Mouse (Mus musculus) stomach, embryonic 14.5 days (tissue): ENCODE results near the gene Kcnmb1. TPM values are rescaled to one million over a fixed set of nuclear protein-coding genes. Genes with fewer than 3 reads are reported as not detected.
A peak's percentile ranks its signal among the peaks of the same experiment; 100 is the strongest.

Source experiments
- ATAC-seq: fragments of 200-750 bp; cut with Nextera tagmentation; 2 replicates; pipeline ENCODE4 v1.8.0; 2017; ENCODE audit warnings: low read depth, moderate TSS enrichment; ENCODE audit not compliant: insufficient number of reproducible peaks, insufficient read depth, low FRiP score
- H3K27ac ChIP-seq: fragments of 300-500 bp; sonication (generic); 2 replicates; pipeline ENCODE4 v1.5.1; 2014; ENCODE audit warnings: mild to moderate bottlenecking, low read length, moderate library complexity, mixed read lengths
- H3K27me3 ChIP-seq: fragments of 300-500 bp; sonication (generic); 2 replicates; pipeline ENCODE4 v1.6.1; 2014; ENCODE audit warnings: low read length, control low read depth, mixed read lengths; ENCODE audit not compliant: control insufficient read depth, insufficient read depth
- H3K36me3 ChIP-seq: fragments of 300-500 bp; sonication (generic); 2 replicates; pipeline ENCODE4 v1.6.1; 2014; ENCODE audit warnings: mild to moderate bottlenecking, control low read depth, low read length, moderate library complexity, mixed read lengths; ENCODE audit not compliant: control insufficient read depth, insufficient read depth
- H3K4me1 ChIP-seq: fragments of 300-500 bp; sonication (generic); 2 replicates; pipeline ENCODE4 v1.6.1; 2014; ENCODE audit warnings: low read length, control low read depth, mixed read lengths; ENCODE audit not compliant: control insufficient read depth, insufficient read depth
- H3K4me2 ChIP-seq: fragments of 300-500 bp; sonication (generic); replicated peaks from 2 replicates; pipeline ENCODE4 v1.6.1; 2014; ENCODE audit warnings: low read depth, low read length, control low read depth
- H3K4me3 ChIP-seq: fragments of 300-500 bp; sonication (generic); 2 replicates; pipeline ENCODE4 v1.5.1; 2014; ENCODE audit warnings: low read depth, low read length, control low read depth
- H3K9ac ChIP-seq: fragments of 300-500 bp; sonication (generic); replicated peaks from 2 replicates; pipeline ENCODE4 v1.6.1; 2014; ENCODE audit warnings: low read depth, mild to moderate bottlenecking, control low read depth, low read length, moderate library complexity, mixed read lengths
- H3K9me3 ChIP-seq: fragments of 300-500 bp; sonication (generic); 2 replicates; pipeline ENCODE4 v1.6.1; 2016; ENCODE audit warnings: low read depth, low read length, control low read depth; ENCODE audit not compliant: control insufficient read depth
- WGBS: fragments of 180-500 bp; shearing (Covaris S2); extraction: QIAGEN DNeasy Blood & Tissue Kit; methylation state at CpG from one replicate; pipeline ENCODE4 v1.1.7; 2014; 5-methylcytosine and 5-hydroxymethylcytosine counted together
- polyA plus RNA-seq: library from polyadenylated mRNA; unstranded; fragments of >200 nt; fragmentation: Nextera tagmentation; extraction: Ambion mirVana; gene quantifications from 2 replicates; pipeline ENCODE4 v1.2.1, GENCODE M21; 2014

Gene Kcnmb1
- polyA plus RNA-seq, 1 experiment from 2014 or later: 3.0 TPM

GRCm38 (mm10) chr11:34009316-34010087 is 46.7 kb downstream of the Kcnmb1 start:
- H3K4me3 ChIP-seq: no peak overlapping the region
- H3K4me1 ChIP-seq: no peaks in the 10 kb centered on the region
- no peak overlapping the region for H3K4me2 ChIP-seq
- H3K27me3 ChIP-seq: no peaks in the 10 kb centered on the region
- 82% methylated on average over 12 of the region's 12 CpGs for WGBS
- ATAC-seq: no peak
- H3K27ac ChIP-seq: no peak overlapping the region
- no peaks in the 10 kb centered on the region for H3K36me3 ChIP-seq
- H3K9me3 ChIP-seq: no peaks in the 10 kb centered on the region
- H3K9ac ChIP-seq: no peak overlapping the region

- H3K36me3 ChIP-seq: no peaks in the 10 kb centered on the region
- 74% methylated on average over 7 of the region's 7 CpGs for WGBS
- peak; percentile 46; the same call in 1 of the 2 replicates for ATAC-seq
- H3K4me1 ChIP-seq: no peaks in the 10 kb centered on the region
- H3K9ac ChIP-seq: no peak overlapping the region
- no peaks in the 10 kb centered on the region for H3K27me3 ChIP-seq
- H3K4me2 ChIP-seq: no peak overlapping the region
- H3K27ac ChIP-seq: peak overlapping the region; percentile 21; the same call in 1 of the 2 replicates
- no peaks in the 10 kb centered on the region for H3K9me3 ChIP-seq
- H3K4me3 ChIP-seq: no peak overlapping the region
Observed at GRCm38 (mm10) chr11:34010133-34010858, 47.5 kb downstream of the Kcnmb1 start.

GRCm38 (mm10) chr11:34010859-34011172 is 48.0 kb downstream of the Kcnmb1 start:
- H3K4me1 ChIP-seq: no peaks in the 10 kb centered on the region
- H3K27me3 ChIP-seq: no peaks in the 10 kb centered on the region
- H3K9ac ChIP-seq: no peak overlapping the region
- H3K4me3 ChIP-seq: no peak overlapping the region
- H3K4me2 ChIP-seq: no peak overlapping the region
- 42% methylated on average over 4 of the region's 4 CpGs for WGBS
- no peaks in the 10 kb centered on the region for H3K9me3 ChIP-seq
- H3K27ac ChIP-seq: peak overlapping the region; percentile 21; the same call in 1 of the 2 replicates
- H3K36me3 ChIP-seq: no peaks in the 10 kb centered on the region
- peak; percentile 77; the same call in 1 of the 2 replicates for ATAC-seq

- 0 out of 2 replicates have a peak overlapping the region, but pooled peaks have one; percentile 10 for H3K27ac ChIP-seq
- H3K4me2 ChIP-seq: no peak overlapping the region
- ATAC-seq: no peak
- no peaks in the 10 kb centered on the region for H3K27me3 ChIP-seq
- H3K9me3 ChIP-seq: no peaks in the 10 kb centered on the region
- H3K36me3 ChIP-seq: no peaks in the 10 kb centered on the region
- no peak overlapping the region for H3K9ac ChIP-seq
- 75% methylated on average over 6 of the region's 6 CpGs for WGBS
- H3K4me3 ChIP-seq: no peak overlapping the region
- H3K4me1 ChIP-seq: no peaks in the 10 kb centered on the region
Observed at GRCm38 (mm10) chr11:34012007-34012652, 49.3 kb downstream of the Kcnmb1 start.

Other genes starting within 250 kb of the Kcnmb1 start
- 10.3 and 11.1 TPM in 2 replicates for gene Kcnip1, start 30.1 kb downstream of the Kcnmb1 start, polyA plus RNA-seq
- gene Lcp2, start 83.9 kb downstream of the Kcnmb1 start, polyA plus RNA-seq: 2.4 and 4.1 TPM in 2 replicates
- 0.91 and 1.1 TPM in 2 replicates for gene 4930469K13Rik, start 135.5 kb downstream of the Kcnmb1 start, polyA plus RNA-seq
- not detected in 2 replicates for gene Foxi1, start 245.1 kb downstream of the Kcnmb1 start, polyA plus RNA-seq